Mouse (Mus musculus): ENCODE results near the gene Ccdc181.
A peak's percentile ranks its signal among the peaks of the same experiment; 100 is the strongest.

Gene Ccdc181

DNA sequence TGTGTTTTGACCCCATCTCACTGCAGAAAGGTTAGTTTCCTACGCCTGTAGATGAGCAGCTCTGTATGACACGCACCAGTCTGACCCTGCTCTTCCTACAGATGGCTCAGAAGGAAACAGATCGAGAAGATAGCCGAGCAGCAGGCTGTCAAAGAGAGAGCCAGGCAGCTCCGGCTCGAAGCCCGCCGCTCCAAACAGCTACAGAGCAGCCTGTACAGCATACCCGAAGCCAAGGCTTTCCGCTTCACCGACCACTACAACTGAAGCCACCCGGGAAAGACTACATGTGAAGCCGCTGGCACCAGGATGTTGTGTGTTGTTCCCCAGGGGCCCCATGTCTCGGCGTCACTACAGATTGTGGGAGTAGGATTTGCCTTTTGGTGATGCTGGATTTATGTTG lies 12.0 kb downstream of the Ccdc181 start:
- DNase-seq, result no peak

DNA sequence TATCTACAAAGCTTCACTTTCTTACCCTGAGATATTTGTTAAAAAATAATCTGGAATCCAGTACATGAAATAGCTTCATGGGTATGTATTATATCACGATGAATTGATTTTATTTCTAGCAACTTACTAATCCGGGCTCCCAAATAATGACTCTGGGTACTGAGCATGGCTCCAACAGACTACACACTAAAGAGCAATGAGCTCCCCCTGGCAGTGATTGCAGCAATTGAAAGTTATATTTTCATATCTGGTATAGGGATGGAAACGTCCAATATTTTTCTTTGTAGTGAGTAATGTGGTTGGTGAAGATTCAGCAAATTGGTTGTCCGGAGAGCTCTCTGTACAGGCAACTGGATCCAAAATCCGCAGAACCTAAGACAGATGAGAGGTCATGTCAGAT lies 16.7 kb downstream of the Ccdc181 start:
- DNase-seq, result no peak

DNA sequence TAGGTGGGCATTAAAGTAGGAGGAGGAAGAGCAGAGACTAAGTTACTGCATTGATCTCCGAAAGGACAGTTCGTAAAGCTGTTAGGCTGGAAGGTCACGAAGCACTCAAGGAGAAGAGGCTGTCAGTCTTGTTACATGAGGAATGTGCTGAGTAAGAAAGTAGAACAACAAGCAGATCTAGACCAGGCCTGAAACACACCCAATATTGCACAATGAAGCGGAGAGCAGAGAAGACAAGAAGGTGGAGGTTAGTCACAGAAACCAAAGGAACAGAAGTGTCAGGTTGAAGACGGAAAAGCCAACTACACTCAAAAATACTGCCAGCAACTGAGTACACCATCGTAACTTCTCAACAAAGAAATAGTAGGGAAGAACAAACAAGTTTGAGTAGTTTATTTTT lies 18.7 kb downstream of the Ccdc181 start:
- DNase-seq, result no peak

GRCm38 (mm10) chr1:164296473-164296872 lies 21.1 kb downstream of the Ccdc181 start:
- DNase-seq, result no peak

- no peak for DNase-seq
These were observed 26.6 kb downstream of the Ccdc181 start for GRCm38 (mm10) chr1:164301949-164302348.

- DNase-seq, result no peak
These were observed 28.4 kb downstream of the Ccdc181 start, which contains the start of gene Nme7 for GRCm38 (mm10) chr1:164303821-164304220. Gene Nme7 (plus strand): TSS chr1:164304121.

GRCm38 (mm10) chr1:164307124-164307751 lies 31.9 kb downstream of the Ccdc181 start, which contains the start of gene Blzf1:
Gene Blzf1 (minus strand): TSS chr1:164307489.
- DNase-seq, result peak; percentile 99

DNA sequence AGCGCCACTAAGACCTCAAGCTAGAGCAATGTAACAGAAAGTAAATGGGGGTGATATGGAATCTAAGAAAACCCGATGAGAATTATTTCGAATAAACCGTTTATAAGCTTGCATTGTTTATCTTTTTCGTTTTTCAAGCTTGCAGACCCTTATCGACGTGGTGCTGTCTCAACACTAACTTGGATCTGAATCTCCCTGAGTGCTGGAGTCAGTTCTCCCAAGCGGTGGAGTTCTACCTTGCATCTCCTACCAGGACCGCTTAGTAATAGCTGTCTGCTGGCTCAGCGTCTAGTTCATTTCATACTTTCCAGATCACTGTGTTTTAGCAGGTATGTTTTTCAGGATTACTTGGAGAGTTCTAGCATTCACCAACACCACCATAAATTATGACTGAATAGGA lies 32.5 kb downstream of the Ccdc181 start:
- DNase-seq, result no peak

GRCm38 (mm10) chr1:164314085-164314484 lies 38.7 kb downstream of the Ccdc181 start:
- no peak for DNase-seq

DNA sequence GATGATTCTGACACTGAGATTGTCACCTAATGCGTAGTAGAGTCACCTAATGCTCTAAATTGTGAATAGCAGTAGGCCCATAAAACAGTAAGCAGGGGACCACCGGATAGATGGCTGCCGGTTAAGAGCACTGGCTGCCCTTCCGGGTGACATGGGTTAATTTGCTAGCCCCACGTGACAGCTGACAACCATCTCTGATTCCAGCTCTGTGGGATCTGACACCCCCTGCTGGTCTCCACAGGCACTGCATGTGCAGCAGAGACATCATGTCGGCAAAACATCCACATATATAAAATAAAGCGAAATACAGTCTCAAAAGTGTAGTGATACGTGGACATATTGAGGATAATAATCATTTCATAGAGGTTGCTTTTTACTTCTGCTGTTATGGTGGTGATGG lies 39.9 kb downstream of the Ccdc181 start:
- peak; percentile 31 for DNase-seq

GRCm38 (mm10) chr1:164316697-164317096 lies 41.3 kb downstream of the Ccdc181 start:
- peak; percentile 75 for DNase-seq

- no peak for DNase-seq
These were observed 41.9 kb downstream of the Ccdc181 start for GRCm38 (mm10) chr1:164317261-164317660.

DNA sequence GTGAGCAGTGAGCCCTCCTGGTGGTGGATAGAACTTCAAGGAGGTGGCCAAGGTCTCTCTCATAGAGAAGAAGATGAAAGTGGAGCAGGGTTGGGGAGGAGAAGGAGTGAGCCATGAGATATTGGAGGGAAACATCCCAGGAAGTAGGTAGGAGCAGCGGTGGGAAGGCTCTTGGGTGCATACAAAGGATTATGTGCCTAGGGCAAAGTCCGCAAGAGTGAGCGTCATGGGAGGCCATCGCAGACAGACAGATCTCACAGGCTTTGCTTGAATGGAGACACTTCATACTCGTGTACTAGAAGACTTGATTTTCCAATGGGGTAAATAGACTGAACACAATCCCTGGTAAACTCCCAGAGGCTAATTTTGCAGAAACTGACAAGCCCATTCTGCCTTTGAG lies 43.1 kb downstream of the Ccdc181 start:
- no peak for DNase-seq

- DNase-seq, result no peak
These were observed 44.3 kb downstream of the Ccdc181 start for GRCm38 (mm10) chr1:164319542-164320140.

- no peak for DNase-seq
These were observed 45.3 kb downstream of the Ccdc181 start for GRCm38 (mm10) chr1:164320731-164321130.

- DNase-seq, result no peak
These were observed 46.0 kb downstream of the Ccdc181 start for GRCm38 (mm10) chr1:164321408-164321807.

DNA sequence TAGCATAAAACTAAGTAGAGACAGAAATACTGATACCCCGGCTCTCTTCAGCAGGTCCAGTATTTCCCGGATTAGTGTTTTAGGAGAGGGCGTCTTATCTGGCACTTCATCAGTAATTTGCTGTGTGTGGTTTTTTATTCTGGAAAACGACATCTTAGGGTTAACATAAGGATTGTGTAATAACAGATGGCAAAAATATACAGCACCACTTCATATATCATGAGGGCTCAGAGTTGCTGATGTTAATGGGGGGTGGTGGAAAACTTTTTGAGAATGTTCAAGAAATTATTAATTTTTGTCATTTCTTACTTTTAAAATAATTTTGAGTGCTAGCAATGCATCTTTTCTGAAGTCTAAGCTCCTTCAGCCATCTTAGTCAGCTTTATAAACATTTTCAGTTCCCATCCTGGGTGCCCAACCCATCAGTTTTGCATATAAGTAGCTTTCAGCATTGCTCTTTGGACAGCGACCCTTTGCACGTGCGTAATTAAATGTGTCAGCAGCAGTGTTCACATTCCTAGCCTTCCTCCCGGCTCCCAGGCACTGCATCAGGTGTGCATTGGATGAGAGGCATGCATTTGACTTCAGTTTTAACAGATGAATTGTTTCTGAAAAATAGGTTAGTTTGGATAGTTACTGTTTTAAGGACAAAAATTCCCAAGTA lies 47.7 kb downstream of the Ccdc181 start:
- DNase-seq, result no peak

- no peak for DNase-seq
These were observed 48.8 kb downstream of the Ccdc181 start for GRCm38 (mm10) chr1:164324221-164324620.

- no peak for DNase-seq
These were observed 49.5 kb downstream of the Ccdc181 start for GRCm38 (mm10) chr1:164324878-164325277.

DNA sequence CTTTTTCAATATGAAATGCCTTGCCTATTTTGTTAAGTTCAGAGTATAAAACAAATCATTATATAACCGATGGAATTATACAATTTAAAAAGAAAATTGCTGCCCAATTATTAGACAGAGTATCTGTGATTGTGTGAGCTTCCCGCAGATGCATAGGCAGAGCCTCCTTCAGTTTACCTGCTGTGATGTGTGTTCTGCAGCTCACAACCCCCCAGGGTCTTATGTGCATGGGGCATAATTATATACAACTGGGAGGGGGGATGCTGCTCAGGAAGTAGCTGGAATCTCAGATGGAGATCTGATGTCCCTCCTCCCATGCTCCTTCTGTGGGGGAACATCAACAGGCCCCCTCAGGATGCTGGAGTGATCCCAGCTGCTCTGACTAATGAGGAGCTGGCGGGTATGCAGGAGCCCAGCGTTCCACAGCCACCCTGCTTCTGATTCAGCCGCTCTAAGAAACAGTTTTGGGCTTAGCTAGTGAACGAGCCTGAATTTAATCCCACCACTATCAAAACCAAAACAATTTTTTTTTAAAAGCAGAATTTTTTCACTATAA lies 51.3 kb downstream of the Ccdc181 start:
- DNase-seq, result no peak

DNA sequence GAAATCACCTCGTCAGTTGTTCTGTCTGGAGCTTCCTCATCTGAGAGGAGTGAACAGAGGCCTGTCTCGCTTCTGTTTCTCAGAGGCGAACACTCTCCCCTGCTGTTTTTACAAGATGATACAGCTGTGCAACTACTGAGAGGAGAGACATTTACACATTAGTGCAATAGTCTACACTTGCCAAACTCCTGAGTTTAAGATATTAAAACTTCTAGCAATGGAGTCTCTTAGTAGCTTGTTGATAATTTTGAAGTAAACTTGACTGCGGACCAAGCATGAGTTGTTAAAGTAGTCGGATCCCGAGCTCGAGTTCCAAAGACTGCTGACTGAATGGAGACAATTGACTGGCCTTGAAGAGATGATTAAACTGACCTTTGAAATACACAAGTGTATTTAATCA lies 52.4 kb downstream of the Ccdc181 start:
- DNase-seq, result no peak

DNA sequence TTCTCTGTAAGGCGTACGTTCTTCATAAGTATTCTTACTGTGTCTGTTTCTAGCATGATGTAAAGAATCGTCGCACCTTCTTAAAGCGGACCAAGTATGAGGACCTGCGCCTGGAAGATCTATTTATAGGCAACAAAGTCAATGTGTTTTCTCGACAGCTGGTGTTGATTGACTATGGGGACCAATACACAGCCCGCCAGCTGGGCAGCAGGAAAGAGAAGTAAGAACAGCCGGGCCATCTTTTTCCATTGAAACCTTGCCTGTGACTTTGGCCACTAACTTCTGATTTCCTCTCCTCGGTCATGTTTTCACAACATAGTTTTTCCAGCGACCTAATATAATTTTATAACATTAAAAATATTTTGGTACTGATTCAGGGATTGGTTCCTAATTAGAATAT lies 57.2 kb downstream of the Ccdc181 start:
- no peak for DNase-seq

- DNase-seq, result no peak
These were observed 60.0 kb downstream of the Ccdc181 start for GRCm38 (mm10) chr1:164335435-164335834.

- no peak for DNase-seq
These were observed 60.5 kb downstream of the Ccdc181 start for GRCm38 (mm10) chr1:164335846-164336245.

All from embryo, embryonic 11 days (tissue).